Mouse (Mus musculus) testis, adult 2 months (tissue): ENCODE results near the gene Ubr2.

ENCODE experiments used
- CTCF ChIP-seq: fragments of 200-500 bp; IDR thresholded peaks from 2 replicates; pipeline ENCODE4 v1.5.1; 2012; ENCODE audit warnings: low read depth, mild to moderate bottlenecking, inconsistent platforms, low read length, moderate library complexity; ENCODE audit not compliant: control insufficient read depth, insufficient read depth, insufficient replicate concordance
- POLR2A ChIP-seq: fragments of 200-500 bp; IDR thresholded peaks from 2 replicates; pipeline ENCODE4 v1.6.1; 2012; ENCODE audit warnings: low read depth, mild to moderate bottlenecking, inconsistent platforms, low read length, moderate library complexity; ENCODE audit not compliant: control insufficient read depth

DNA sequence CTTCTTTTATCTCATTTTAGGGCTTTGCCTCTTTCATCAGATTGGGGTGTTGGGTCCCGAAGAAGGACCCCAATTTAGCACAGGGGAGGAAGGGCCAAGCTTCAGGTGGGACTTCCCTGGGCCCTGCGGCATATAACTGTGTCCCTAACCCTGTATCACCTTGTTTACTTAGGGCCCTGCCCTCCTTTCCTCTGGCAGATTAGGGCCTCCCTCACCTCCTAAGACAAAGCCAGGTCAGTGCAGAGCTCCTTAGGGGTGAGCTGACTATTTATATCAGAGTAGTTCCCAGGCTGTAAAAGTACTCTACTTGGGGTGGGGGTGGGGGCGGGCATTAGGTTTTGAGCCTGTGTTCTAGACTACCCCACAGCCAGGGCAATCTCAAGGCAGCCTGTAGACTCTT lies 95.2 kb downstream of the Ubr2 start:
- TF ChIP-seq POLR2A (no peak), CTCF (no peak)
